Mouse (Mus musculus): Measurements from ENCODE around the gene Bcl7c. TPM values are rescaled to one million over a fixed set of nuclear protein-coding genes. Genes with fewer than 3 reads are reported as not detected.

Bcl7c gene
- 127 and 141 TPM in 2 replicates for polyA plus RNA-seq (2016; fragmentation: Nextera tagmentation; extraction: Ambion mirVana)

- peak; percentile 82 for ATAC-seq (ENCODE audit: insufficient number of reproducible peaks, insufficient read depth, low FRiP score, low TSS enrichment)
- Histone ChIP-seq H3K4me3 (peak within 1 kb of the TSS; percentile 80), H3K9me3 (no peaks in the 10 kb centered on the region), H3K4me2 (replicated peaks) (peak within 1 kb of the TSS; percentile 61), H3K4me1 (peaks cover 44% of the 10 kb centered on the region), H3K27ac (peak within 1 kb of the TSS; percentile 99), H3K27me3 (no peaks in the 10 kb centered on the region), H3K36me3 (peaks cover 28% of the 10 kb centered on the region), H3K9ac (peak within 1 kb of the TSS; percentile 92)
- under 1% methylated on average over 84 of the region's 90 CpGs for WGBS
Observed at GRCm38 (mm10) chr7:127708207-127709078, at the start of gene Bcl7c. Gene Bcl7c (minus strand): TSS chr7:127708933.

GRCm38 (mm10) chr7:127753741-127754140 is 45.0 kb upstream of the Bcl7c start:
- Histone ChIP-seq H3K36me3 (peaks cover 99% of the 10 kb centered on the region), H3K4me2 (replicated peaks) (no peak overlapping the region), H3K9me3 (no peaks in the 10 kb centered on the region), H3K9ac (no peak overlapping the region; the same call in 1 of the 2 replicates), H3K4me1 (peaks cover 9% of the 10 kb centered on the region; the same call in 1 of the 2 replicates), H3K27me3 (no peaks in the 10 kb centered on the region), H3K4me3 (no peak overlapping the region), H3K27ac (no peak overlapping the region)
- WGBS = 88% methylated on average over 7 of the region's 7 CpGs
- ATAC-seq (ENCODE audit: insufficient number of reproducible peaks, insufficient read depth, low FRiP score, low TSS enrichment) = no peak

- Histone ChIP-seq H3K4me1 (peaks cover 12% of the 10 kb centered on the region), H3K9me3 (no peaks in the 10 kb centered on the region), H3K27me3 (no peaks in the 10 kb centered on the region), H3K36me3 (peaks cover 99% of the 10 kb centered on the region), H3K4me3 (no peak overlapping the region), H3K9ac (no peak overlapping the region), H3K27ac (no peak overlapping the region), H3K4me2 (replicated peaks) (no peak overlapping the region)
- 70% methylated on average over 5 of the region's 5 CpGs for WGBS
- no peak for ATAC-seq (ENCODE audit: insufficient number of reproducible peaks, insufficient read depth, low FRiP score, low TSS enrichment)
Observed at GRCm38 (mm10) chr7:127753158-127753557, 44.4 kb upstream of the Bcl7c start.

- H3K4me1 ChIP-seq = peaks cover 23% of the 10 kb centered on the region
- no peak overlapping the region for H3K4me2 ChIP-seq (replicated peaks)
- no peaks in the 10 kb centered on the region for H3K9me3 ChIP-seq
- ATAC-seq (ENCODE audit: insufficient number of reproducible peaks, insufficient read depth, low FRiP score, low TSS enrichment) = no peak
- no peak overlapping the region for H3K4me3 ChIP-seq
- H3K27ac ChIP-seq = no peak overlapping the region
- H3K9ac ChIP-seq = 0 out of 2 replicates have a peak overlapping the region, but pooled peaks have one; percentile 15
- 92% methylated on average over 27 of the region's 27 CpGs for WGBS
- peaks cover 90% of the 10 kb centered on the region for H3K36me3 ChIP-seq
- H3K27me3 ChIP-seq = no peaks in the 10 kb centered on the region
Observed at GRCm38 (mm10) chr7:127752069-127752468, 43.3 kb upstream of the Bcl7c start.

GRCm38 (mm10) chr7:127751619-127752018 is 42.9 kb upstream of the Bcl7c start:
- no peak for ATAC-seq (ENCODE audit: insufficient number of reproducible peaks, insufficient read depth, low FRiP score, low TSS enrichment)
- no peak overlapping the region for H3K9ac ChIP-seq
- H3K4me2 ChIP-seq (replicated peaks) = no peak overlapping the region
- WGBS = 92% methylated on average over 5 of the region's 5 CpGs
- H3K27me3 ChIP-seq = no peaks in the 10 kb centered on the region
- no peak overlapping the region for H3K4me3 ChIP-seq
- H3K4me1 ChIP-seq = peaks cover 23% of the 10 kb centered on the region
- H3K9me3 ChIP-seq = no peaks in the 10 kb centered on the region
- no peak overlapping the region for H3K27ac ChIP-seq
- peaks cover 86% of the 10 kb centered on the region for H3K36me3 ChIP-seq

GRCm38 (mm10) chr7:127750131-127751127 is 41.7 kb upstream of the Bcl7c start:
- Histone ChIP-seq H3K27ac (no peak overlapping the region), H3K4me2 (replicated peaks) (no peak overlapping the region), H3K4me1 (peaks cover 19% of the 10 kb centered on the region), H3K27me3 (no peaks in the 10 kb centered on the region), H3K36me3 (peaks cover 74% of the 10 kb centered on the region), H3K9me3 (no peaks in the 10 kb centered on the region), H3K9ac (no peak overlapping the region), H3K4me3 (no peak overlapping the region)
- ATAC-seq (ENCODE audit: insufficient number of reproducible peaks, insufficient read depth, low FRiP score, low TSS enrichment) = no peak
- WGBS = 87% methylated on average over 19 of the region's 19 CpGs

- peaks cover 22% of the 10 kb centered on the region for H3K4me1 ChIP-seq
- peak overlapping the region; percentile 93; the same call in 1 of the 2 replicates for H3K27ac ChIP-seq
- peaks cover 52% of the 10 kb centered on the region for H3K36me3 ChIP-seq
- no peaks in the 10 kb centered on the region for H3K27me3 ChIP-seq
- no peaks in the 10 kb centered on the region for H3K9me3 ChIP-seq
- peak overlapping the region; percentile 91; the same call in 1 of the 2 replicates for H3K9ac ChIP-seq
- 93% methylated on average over 28 of the region's 28 CpGs for WGBS
- no peak for ATAC-seq (ENCODE audit: insufficient number of reproducible peaks, insufficient read depth, low FRiP score, low TSS enrichment)
- peak overlapping the region; percentile 83 for H3K4me2 ChIP-seq (replicated peaks)
- H3K4me3 ChIP-seq = peak overlapping the region; percentile 86
Observed at GRCm38 (mm10) chr7:127748235-127748560, 39.5 kb upstream of the Bcl7c start.

- peak overlapping the region; percentile 86 for H3K4me3 ChIP-seq
- H3K4me1 ChIP-seq = peaks cover 20% of the 10 kb centered on the region
- no peaks in the 10 kb centered on the region for H3K27me3 ChIP-seq
- H3K36me3 ChIP-seq = peaks cover 47% of the 10 kb centered on the region
- no peaks in the 10 kb centered on the region for H3K9me3 ChIP-seq
- WGBS = 33% methylated on average over 6 of the region's 6 CpGs
- peak overlapping the region; percentile 93 for H3K27ac ChIP-seq
- no peak for ATAC-seq (ENCODE audit: insufficient number of reproducible peaks, insufficient read depth, low FRiP score, low TSS enrichment)
- H3K9ac ChIP-seq = peak overlapping the region; percentile 91
- H3K4me2 ChIP-seq (replicated peaks) = peak overlapping the region; percentile 83
Observed at GRCm38 (mm10) chr7:127747559-127748234, 39.0 kb upstream of the Bcl7c start.

- Histone ChIP-seq H3K27ac (peak overlapping the region; percentile 93), H3K9ac (peak overlapping the region; percentile 91), H3K4me2 (replicated peaks) (peak overlapping the region; percentile 83), H3K27me3 (no peaks in the 10 kb centered on the region), H3K4me3 (peak overlapping the region; percentile 86), H3K4me1 (peaks cover 20% of the 10 kb centered on the region), H3K9me3 (no peaks in the 10 kb centered on the region), H3K36me3 (peaks cover 38% of the 10 kb centered on the region)
- ATAC-seq (ENCODE audit: insufficient number of reproducible peaks, insufficient read depth, low FRiP score, low TSS enrichment) = no peak
- WGBS = under 1% methylated on average over 36 of the region's 62 CpGs
Observed at GRCm38 (mm10) chr7:127746494-127747491, 38.1 kb upstream of the Bcl7c start.

Measured in embryonic facial prominence, embryonic 12.5 days (tissue).